Mouse (Mus musculus) left cerebral cortex, postnatal 36 days (tissue): ENCODE data around the gene Wfdc2. TPM values are rescaled to one million over a fixed set of nuclear protein-coding genes. Genes with fewer than 3 reads are reported as not detected.
"Not testable (repeated sequence)": the region's sequence is repeated elsewhere in the genome, so short reads cannot be mapped to it uniquely, and the experiment has no call there.

ENCODE experiments used
- DNase-seq, 2 experiments: peaks; one replicate each; pipeline ENCODE4 v3.0.0; 2021 to 2022; ENCODE audit warnings: low spot score in 2 of 2, mixed read lengths in 1 of 2
- intact Hi-C: fragments of 180-260 bp; cut with DNase I; formaldehyde crosslinking; loops from one replicate; pipeline ENCODE4 v1.15.1; 2025
- total RNA-seq, 2 experiments: library from RNA; stranded (reverse); gene quantifications; 2 replicates each; pipeline ENCODE4 v1.2.3; 2021

Wfdc2 gene
- total RNA-seq, 2 experiments from 2014 or later = not detected

GRCm38 (mm10) chr2:164542598-164542997 lies 19.6 kb upstream of the Wfdc2 start:
- DNase-seq = no peak
- intact Hi-C loops = no loop called here

DNA sequence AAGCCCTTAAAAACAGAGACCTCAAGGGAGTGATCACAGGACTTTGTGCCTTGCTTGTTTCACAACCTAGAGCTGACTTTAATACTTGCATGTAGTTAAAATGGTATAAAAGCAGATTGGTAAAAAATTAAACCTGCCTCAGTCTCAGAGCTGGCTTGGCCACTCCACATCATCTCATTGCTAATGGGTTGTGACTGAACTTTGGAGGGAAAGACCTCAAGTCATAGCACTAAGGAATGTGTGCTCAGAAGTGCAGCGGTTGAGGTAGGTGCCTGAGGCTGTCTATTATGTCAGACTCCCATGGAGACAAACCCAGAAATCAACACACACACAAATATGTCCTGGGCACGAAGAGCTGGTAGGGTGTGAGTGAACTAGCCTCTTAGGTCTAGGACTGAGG lies 18.5 kb upstream of the Wfdc2 start:
- no peak for DNase-seq
- intact Hi-C loops = no loop called here

- intact Hi-C loops = no loop called here
- DNase-seq = no peak
Observed at GRCm38 (mm10) chr2:164544454-164545097, 17.6 kb upstream of the Wfdc2 start.

DNA sequence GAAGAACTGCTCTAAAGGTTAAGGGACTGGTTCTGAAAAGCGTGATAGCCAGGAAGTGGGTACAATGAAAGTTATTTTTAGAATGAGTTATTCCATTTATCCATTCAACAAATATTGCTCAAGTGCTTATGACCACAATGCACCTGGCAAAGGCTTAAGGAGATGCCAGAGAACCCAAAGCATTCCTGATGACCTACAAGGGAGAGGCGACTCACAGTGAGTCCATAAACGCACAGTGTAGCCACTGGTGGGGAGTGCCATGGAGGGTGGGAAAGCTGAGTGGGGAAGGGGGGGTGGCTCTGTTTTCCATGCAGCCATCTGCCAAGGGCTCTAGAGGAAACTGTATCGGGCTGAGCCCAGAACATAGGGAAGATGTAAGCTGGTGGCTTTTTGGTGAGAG lies 12.9 kb upstream of the Wfdc2 start:
- intact Hi-C loops = no loop called here
- DNase-seq = no peak

GRCm38 (mm10) chr2:164549963-164550894 lies 12.0 kb upstream of the Wfdc2 start:
- intact Hi-C loops = no loop called here
- DNase-seq = peak; percentile 46 to 58

GRCm38 (mm10) chr2:164550895-164551269 lies 11.3 kb upstream of the Wfdc2 start:
- intact Hi-C loops = no loop called here
- no peak for DNase-seq

DNA sequence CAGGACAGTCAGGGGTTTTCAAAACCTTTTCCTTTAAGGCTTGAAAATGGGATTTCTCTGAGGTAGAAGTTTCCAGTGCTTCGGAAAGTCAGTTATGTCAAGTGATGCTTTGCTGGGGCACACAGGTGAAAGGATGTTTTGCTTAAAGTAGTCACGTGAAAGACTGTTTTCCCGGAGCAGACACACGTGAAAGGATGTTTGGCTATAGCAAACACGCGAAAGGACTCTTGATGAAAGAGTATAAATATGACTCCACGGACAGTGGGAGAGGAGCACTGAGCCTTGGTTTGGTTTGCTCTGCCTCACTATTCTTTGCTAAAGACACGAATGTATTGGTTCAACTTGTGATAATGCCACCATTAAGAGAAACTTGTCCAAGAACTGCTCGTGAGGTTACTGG lies 10.7 kb upstream of the Wfdc2 start:
- no peak for DNase-seq
- intact Hi-C loops = no loop called here

DNA sequence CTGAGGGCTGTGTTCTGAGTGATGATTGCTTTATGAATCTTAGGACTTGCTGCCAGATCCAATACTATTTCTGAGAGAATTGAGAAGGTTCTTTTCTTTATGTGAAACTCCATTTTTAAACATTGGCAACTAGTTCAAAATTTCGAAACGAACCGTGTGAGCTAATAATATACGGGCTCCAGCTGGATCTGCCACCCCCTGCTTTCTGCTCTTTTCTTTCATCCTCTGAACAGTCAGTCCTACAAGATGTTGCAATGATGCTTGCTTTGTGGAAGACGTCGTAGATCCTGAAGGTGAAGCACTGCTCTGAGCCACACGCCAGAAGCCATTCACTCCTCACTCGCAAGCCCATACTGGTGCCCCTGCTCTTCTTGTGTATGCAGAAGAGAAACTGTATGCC lies 3.8 kb upstream of the Wfdc2 start:
- intact Hi-C loops = loop anchor here (5.0 kb wide), 1 partner anchor 71 kb away; the partner anchor contains the start of gene Dbndd2
- peak in 1 of 2 experiments; percentile 25 for DNase-seq

DNA sequence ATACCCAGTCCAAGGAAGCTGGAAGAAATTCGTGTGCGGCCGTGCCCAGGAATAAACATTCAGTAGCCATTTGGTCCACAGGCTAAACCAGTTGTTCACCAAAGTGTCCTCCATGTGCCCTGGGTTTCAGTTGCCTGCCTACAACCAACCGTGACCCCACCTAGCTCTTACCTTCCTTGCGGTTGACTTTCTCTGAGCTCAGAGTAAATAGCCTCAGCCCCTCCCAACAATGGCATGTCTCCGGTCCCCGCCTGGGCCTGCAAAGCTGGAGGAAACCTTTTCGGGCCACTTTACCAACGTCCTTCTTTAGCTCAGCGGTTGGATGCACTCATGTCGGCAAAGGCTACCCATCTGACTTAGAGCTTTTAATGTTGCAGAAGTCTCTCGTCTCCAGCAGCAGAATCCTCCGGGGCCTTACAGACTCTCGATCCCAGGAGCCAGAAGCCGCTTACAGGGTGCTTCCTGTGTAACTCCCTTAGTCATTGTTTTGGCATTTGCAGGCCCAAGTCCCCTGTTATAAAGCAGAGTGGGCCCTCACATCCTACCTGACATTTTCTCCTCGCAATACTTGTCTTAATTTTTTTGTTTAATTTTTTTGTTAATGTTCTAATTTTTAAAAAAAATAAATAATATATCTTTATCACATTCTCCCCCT lies 3.1 kb upstream of the Wfdc2 start:
- intact Hi-C loops = loop anchor here (5.0 kb wide), 1 partner anchor 72 kb away; the partner anchor contains the start of gene Dbndd2
- no peak for DNase-seq

DNA sequence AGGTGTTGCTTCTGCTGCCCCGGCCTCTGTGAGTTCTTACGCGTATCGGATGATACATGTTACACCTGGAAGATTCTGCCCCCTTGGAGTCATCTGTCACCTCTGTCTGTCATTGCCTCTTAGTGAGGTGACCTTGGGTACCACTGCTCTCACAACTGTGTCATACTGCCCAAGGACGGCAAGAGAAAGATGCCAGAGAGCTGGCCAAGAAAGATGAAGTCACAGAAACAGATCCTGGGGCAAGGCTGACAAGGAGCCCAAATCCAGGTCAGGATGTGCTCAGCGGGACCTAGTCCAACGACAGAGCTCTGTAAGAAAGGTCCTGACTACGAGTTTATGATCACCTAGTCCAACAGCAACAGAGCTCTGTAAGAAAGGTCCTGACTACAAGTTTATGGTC lies 2.1 kb upstream of the Wfdc2 start:
- no peak for DNase-seq
- intact Hi-C loops = loop anchor here (5.0 kb wide), 1 partner anchor 143 kb away; no protein-coding TSS in a partner anchor

DNA sequence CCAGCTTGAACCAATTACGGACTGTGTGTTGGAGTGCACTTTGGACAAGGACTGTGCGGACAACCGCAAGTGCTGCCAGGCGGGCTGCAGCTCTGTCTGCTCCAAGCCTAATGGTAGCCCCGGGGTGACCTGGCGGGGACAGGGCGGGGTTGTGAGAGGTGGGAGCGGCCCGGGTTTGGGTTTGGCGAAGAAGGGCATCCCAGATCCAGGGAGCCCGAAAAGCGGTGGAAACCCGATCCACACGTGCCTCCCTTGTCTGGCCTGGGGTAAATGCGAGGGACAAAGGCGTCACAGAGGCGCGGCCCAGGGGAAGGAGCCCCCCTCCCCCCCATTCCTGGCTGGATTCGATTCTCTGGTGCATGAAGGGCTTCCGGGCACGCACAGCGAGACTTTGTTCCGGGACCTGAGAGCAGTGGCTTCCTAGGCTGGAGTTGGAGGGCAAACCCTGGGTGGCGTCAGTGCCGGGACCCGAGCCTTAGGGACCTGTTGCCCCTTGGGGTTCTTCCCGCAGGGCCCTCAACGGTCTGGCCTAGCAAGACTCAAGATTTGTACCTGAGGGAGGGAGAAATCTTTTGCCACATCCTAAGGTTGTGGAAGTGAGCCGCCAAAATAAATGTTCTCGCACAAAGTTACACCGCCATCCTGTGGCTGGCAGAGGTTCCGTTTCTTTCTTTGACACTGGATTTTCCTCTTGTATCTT lies 1.3 kb downstream of the Wfdc2 start:
- intact Hi-C loops = loop anchor here (5.0 kb wide), 1 partner anchor 146 kb away; no protein-coding TSS in a partner anchor
- DNase-seq = peak; percentile 36 to 43

DNA sequence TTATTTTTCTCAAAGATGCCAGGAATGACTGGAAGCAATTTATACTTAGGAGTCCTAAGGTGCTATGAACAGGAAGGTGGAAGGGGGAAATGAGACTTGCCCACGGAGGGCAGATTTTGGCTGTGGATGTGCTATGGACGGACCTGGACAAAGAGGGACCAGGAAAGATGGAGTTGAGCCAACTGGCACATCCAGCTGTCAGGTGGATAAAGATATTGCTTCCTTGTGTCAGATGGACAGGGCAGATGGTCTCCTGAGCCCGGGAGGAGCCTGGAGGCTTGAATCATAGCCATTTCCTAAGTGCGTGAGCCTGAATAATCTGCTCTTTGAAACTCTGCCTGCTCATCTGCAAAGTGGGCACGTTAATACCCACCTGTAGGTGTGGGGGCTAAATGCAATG lies 2.1 kb downstream of the Wfdc2 start:
- intact Hi-C loops = loop anchor here (5.0 kb wide), 1 partner anchor 147 kb away; no protein-coding TSS in a partner anchor
- DNase-seq = no peak

DNA sequence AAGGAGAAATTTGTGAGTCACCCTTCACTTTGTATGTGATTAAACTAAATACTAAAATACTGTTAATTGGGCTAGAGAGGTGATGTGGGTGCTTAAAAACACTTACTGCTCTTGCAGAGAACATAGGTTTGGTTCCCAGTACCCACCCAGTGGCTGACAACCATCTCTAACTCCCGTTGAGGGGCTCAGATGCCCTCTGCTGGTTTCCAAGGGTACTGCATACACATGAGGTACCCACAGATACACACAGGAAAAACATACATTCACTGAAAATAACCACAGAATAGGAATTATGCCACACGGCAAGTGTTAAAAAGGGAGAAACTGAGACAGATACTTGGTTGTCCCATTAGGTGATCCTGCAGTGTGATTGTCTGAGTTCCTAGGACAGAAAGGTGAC lies 4.8 kb downstream of the Wfdc2 start:
- no peak for DNase-seq
- intact Hi-C loops = no loop called here

- no peak for DNase-seq
- intact Hi-C loops = no loop called here
Observed at GRCm38 (mm10) chr2:164567460-164567859, 5.2 kb downstream of the Wfdc2 start.

- DNase-seq = not testable (repeated sequence)
Observed at GRCm38 (mm10) chr2:164573359-164573758, 11.1 kb downstream of the Wfdc2 start, which contains the start of gene Spint3. TSS of gene Spint3 (minus strand) at chr2:164573459.

GRCm38 (mm10) chr2:164585025-164585725 lies 23.0 kb downstream of the Wfdc2 start, which contains the start of gene Wfdc6a:
TSS of gene Wfdc6a (minus strand) at chr2:164585447.
- DNase-seq, intact Hi-C loops: not testable (repeated sequence)

More at GRCm38 (mm10) chr2:164573359-164573758, 11.1 kb downstream of the Wfdc2 start, which contains the start of gene Spint3:
- intact Hi-C loops = not testable (repeated sequence)

GRCm38 (mm10) chr2:164592014-164592413 lies 29.8 kb downstream of the Wfdc2 start:
- intact Hi-C loops = loop anchor here (1.0 kb wide), 1 partner anchor 134 kb away; no protein-coding TSS in a partner anchor
- peak in 1 of 2 experiments; percentile 8 for DNase-seq

DNA sequence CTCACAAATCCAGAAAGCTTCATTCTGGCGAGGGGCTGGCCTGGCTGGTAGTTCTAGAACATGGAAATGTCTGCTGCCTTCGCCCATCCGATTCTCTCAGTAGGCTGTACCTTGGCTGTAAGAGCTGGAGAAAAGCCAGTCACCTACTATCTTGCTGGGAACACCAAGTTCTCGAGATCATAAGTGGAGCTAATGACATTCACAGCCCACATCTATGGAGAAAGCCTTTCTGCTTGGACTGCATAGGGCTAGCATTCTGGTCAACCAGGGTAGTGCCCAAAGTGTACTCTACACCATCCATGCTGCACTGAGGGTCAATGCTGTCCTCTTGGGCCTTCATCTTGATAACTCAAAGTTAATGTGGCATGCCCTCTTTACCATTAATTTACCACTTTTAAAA lies 31.3 kb downstream of the Wfdc2 start, which contains the start of gene Eppin:
Eppin (minus strand) TSS at position 101 of the 400 bp plus-strand sequence.
- DNase-seq = no peak
- intact Hi-C loops = no loop called here
